Mouse (Mus musculus): ENCODE measurements around the gene Cytip.
"Not testable (repeated sequence)": the region's sequence is repeated elsewhere in the genome, so short reads cannot be mapped to it uniquely, and the experiment has no call there.

Cytip gene

DNA sequence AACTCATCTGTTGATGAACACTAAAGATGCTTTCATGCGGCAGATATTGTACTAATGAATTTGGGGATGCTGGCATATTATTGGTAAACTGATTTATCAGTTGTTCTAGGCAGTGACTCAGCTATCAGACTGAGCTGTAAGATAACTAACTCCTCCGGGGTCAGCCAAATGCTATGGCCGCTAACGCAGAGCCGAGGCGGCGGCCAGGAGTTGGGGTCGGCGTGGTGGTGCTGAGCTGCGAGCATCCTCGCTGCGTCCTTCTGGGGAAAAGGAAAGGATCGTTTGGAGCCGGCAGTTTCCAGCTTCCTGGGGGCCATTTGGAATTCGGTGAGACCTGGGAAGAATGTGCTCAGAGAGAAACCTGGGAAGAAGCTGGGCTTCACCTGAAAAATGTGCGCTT, 87.4 kb downstream of the Cytip start:
- not testable (repeated sequence) for DNase-seq (ENCODE audit: low spot score)

DNA sequence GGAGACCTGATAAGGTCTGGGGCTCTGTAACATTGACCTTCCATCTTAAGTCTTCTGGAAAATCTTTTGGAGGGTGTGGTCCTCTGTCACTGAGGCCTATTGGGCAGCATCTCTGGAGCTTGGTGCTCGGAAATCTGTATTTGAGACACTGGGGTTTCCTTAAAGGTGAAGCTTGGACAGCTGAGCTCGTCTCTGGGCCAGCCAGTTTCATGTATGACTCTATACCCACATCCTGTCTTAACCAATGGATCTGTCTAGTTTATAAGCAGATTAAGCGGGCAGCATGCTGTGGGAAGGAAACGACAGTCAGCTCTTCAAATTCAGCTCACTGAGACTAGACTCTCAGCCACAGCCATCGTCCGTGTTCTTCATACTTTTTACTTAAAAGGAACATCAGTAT, 88.3 kb downstream of the Cytip start:
- peak; percentile 46 for DNase-seq (ENCODE audit: low spot score)

DNA sequence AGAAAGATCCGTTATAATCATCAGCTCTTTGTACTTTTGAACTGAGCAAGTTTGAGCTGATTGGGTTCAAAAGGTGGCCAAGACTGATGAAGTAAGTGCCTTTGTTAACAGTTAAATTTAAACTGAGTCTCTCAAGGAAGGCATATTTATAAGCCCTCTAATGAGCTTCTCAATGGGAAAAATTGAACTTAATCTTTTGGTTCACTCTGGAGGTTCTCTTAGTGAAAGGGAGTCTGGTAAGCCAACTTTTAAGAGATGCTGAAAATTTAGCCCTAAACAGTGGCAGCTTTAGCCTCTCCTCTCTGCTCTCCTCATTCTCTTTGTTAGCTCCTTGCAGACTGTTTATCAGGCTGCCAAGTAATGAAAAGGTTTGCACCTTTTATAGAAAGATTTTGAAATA, 100.5 kb downstream of the Cytip start:
- no peak for DNase-seq (ENCODE audit: low spot score)

DNA sequence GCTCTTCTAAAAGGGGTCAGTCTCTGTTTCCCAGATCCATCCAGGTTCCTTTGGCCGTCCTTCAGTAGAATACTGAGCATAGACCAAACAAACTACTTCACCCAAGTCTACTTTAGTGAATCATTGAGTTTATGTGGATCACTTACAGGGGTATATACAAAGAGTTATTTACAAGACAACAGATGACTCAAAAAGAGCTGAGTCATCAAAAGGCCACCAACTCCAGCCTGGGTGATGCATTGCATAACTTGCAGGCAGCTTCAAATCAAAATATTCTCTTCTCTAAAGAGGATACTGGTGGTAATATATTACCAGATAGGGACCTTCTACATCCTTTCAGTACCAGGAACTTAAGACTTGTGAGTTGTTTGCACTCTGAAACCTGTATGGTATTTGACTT, 108.9 kb downstream of the Cytip start:
- DNase-seq (ENCODE audit: low spot score), result no peak

- no peak for DNase-seq (ENCODE audit: low spot score)
Measured at GRCm38 (mm10) chr2:58079849-58080248, 115.5 kb downstream of the Cytip start.

Data from T-cell, adult 2 months (primary cell).